Mouse (Mus musculus): ENCODE data around the gene Ltbp1. TPM values are rescaled to one million over a fixed set of nuclear protein-coding genes. Genes with fewer than 3 reads are reported as not detected.
"Not testable (repeated sequence)": the region's sequence is repeated elsewhere in the genome, so short reads cannot be mapped to it uniquely, and the experiment has no call there.

The Ltbp1 gene
- total RNA-seq, 2 experiments from 2014 or later, result 0.48 to 0.67 TPM

DNA sequence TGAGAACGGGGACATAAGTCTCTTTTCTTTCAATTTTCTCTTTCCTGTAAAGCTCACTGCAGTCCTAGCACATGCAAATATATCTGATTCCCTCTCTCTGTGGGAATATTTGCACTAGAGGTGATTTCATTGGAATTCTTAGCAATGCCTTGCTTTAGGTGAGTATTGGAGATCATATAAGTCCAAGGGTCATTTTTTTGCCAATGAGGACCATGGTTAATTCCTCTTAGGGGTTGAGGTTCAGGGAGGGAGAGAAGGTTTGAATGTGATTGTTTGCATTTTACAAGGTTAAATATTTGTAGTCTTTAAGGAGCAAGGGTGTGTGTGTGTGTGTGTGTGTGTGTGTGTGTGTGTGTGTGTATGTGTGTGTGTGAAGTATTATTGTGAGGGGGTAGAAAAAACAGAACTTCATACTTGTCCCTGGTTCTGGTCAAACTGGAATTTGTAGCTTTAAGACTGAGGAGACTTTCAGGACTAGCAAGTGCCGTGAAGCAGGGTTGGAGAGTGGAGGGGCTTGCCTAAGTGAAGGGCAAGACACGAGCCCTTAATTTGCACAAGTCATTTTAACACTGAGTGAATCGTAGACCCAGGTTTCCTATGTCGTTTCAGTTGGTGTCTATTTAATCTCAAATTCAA lies 103.8 kb downstream of the Ltbp1 start:
- no peak for ATAC-seq (ENCODE audit: poor library complexity, severe bottlenecking)

DNA sequence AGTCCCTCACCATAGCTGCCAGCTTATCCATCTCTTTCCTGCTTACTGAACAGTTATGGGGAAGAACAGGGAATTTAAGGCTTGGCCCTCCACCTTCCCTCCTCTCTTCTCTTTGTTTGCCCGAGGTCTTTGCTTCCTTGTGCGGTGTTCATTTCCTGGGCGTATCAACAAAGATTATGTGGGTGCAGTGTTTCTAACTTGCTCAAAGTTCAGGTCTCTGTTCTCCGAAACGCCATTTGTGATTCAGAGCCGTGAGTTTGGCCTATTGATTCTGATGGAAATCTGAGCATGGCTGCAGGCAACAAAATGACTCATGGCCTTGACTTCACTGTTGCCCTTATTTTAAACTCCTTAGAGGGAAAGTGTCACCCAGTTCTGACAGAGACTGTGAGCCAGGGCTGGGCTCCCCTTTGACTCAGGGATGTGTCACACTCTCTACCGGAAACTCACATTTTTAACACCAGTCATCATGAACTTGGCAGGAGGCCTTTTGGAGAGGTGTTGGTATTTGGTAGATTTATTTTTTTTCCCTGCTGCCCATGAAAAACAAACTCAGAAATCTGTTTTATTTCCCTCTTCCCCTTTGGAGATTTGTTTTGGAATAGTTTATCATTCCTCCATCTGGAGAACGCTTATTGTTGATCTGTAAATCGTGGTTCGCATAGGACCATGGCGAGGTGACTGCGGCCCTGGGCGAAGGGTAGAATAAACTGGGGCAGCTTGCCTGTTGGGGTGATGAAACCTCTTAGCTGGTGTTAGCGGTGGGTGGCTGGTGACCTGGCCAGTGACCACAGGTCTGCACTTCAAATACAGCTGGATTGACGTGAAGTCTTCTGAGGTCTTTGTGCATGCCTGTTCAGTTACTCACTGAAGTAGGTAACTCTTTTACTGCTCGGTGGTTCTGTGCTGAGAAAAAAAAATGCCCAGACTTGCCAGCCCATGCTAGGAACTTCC lies 105.2 kb downstream of the Ltbp1 start:
- ATAC-seq (ENCODE audit: poor library complexity, severe bottlenecking), result no peak

GRCm38 (mm10) chr17:75115594-75115993 lies 110.2 kb downstream of the Ltbp1 start:
- no peak for ATAC-seq (ENCODE audit: poor library complexity, severe bottlenecking)

DNA sequence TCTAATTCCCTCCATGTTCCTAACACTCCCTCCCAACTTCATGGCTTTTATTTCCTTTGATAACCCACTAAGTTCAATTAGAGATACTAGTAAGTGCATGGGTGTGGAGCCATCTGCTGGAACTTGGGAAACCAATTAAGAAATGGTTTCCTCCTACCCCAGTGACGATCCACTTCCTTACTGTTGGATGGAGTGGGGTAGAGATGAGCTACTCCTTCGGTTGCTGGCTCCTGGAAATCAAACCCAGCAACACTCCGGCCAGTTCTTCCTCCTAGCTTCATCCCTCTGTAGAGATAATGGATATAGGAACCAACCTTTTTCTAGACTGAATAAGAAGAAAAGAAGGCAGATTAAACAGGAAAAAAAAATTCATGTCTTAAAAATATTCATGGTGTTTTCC lies 113.5 kb downstream of the Ltbp1 start:
- ATAC-seq (ENCODE audit: poor library complexity, severe bottlenecking), result peak; percentile 49

- ATAC-seq (ENCODE audit: poor library complexity, severe bottlenecking), result peak; percentile 97
Measured at GRCm38 (mm10) chr17:75119422-75119821, 114.1 kb downstream of the Ltbp1 start.

DNA sequence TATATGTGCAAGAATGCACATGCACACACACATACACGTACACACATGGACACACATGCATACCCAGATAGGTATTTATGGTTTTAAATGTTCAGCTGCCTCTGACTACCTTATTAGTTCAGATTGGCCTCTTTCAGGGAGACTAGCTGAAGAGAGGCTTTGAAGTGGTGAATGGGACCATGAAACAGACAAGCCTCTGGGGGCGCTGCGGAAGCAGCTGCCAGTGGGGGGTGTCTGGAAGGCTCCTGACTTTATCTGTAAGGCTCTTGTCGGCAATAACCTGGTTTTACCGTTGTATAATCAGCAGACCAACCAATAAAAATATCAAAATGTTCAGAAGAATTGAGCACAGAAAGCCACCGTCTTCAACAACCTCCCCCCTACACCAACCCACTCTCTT lies 114.7 kb downstream of the Ltbp1 start:
- ATAC-seq (ENCODE audit: poor library complexity, severe bottlenecking), result no peak

DNA sequence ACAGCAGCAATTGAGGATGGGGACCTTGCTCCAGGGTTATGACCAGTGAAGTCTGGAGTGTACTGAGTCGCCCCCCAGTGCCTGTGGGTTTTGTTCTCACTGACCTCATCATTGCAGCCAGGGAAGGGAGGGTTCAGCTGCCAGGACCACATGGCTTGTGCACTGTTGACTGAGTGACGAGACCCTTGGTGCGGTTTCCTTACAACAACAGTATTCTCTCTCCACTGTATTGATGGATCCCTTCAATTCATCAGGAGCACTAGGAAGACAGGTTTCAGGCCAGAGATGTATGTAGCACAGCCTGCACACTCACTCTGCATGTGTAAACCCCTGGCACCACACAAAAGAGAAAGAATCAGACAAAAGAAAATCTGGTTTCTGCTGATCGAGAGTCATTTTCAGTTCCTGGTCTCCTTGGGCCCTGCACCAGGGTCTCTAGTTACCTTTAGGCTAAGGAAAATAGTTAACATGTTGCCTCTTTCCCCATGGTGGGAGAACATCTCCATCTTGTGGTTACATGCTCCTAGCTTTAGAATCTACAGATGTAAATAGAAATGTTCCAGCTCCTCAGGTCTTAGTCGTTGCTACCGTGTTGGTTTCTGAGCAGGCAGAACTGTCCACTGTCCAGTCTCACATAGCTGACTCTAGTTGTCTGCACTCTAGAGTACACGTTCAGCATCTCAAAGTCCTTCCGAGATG lies 117.4 kb downstream of the Ltbp1 start:
- ATAC-seq (ENCODE audit: poor library complexity, severe bottlenecking), result no peak

DNA sequence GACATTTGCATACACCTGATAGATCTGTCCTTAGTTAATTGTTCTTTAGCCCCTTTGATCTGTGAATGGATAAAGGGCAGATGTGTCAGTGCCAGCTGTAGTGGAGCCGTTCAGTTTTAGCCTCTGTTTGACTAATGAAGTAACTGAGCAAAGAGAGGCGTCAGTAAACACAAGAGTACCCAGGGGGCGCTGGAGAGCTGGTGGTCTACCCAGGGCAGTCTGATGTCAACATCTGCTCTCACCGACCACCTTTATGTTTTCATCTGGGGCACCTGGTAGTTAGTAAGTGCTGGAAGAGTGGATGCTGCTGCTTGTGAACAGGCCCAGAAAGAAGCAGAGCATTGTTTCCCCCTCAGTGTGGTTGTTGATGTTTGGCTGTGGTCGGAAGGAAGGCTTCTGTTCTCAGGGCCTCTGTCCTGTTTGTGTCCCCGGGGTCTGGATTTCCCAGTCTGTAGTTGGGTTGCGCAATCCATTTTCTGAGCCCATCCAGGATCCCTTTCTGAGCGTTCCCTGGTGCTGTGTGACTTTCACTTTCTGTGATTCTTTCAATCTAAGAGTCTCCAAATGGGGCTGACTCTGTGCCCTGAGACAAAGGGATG lies 123.1 kb downstream of the Ltbp1 start:
- peak; percentile 56 for ATAC-seq (ENCODE audit: poor library complexity, severe bottlenecking)

- ATAC-seq (ENCODE audit: poor library complexity, severe bottlenecking), result no peak
Measured at GRCm38 (mm10) chr17:75133983-75134382, 128.6 kb downstream of the Ltbp1 start.

- ATAC-seq (ENCODE audit: poor library complexity, severe bottlenecking), result no peak
Measured at GRCm38 (mm10) chr17:75139731-75140130, 134.4 kb downstream of the Ltbp1 start.

GRCm38 (mm10) chr17:75142845-75143244 lies 137.5 kb downstream of the Ltbp1 start:
- ATAC-seq (ENCODE audit: poor library complexity, severe bottlenecking), result not testable (repeated sequence)

- no peak for ATAC-seq (ENCODE audit: poor library complexity, severe bottlenecking)
Measured at GRCm38 (mm10) chr17:75143927-75144326, 138.6 kb downstream of the Ltbp1 start.

GRCm38 (mm10) chr17:75147218-75147617 lies 141.8 kb downstream of the Ltbp1 start:
- peak; percentile 93 for ATAC-seq (ENCODE audit: poor library complexity, severe bottlenecking)

GRCm38 (mm10) chr17:75151800-75152199 lies 146.4 kb downstream of the Ltbp1 start:
- ATAC-seq (ENCODE audit: poor library complexity, severe bottlenecking), result no peak

DNA sequence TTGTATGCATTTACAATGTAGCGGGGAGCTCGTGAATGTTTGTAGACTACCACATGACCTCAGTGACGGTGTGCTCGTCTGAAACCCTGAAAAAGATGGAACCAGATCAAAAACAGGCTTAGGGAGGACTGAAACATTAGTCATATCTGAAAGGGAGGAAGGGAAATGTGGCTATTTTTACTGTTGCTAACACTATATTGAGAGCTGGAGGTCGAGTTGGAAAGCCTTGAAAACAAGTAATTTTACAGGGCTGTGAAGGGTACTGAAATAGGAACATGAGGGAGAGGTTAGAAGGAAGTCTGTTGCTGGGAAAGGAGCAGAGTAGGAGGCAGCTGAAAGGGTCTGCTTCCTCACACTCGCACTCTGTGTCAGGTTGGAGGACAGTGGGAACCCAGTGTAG lies 147.7 kb downstream of the Ltbp1 start:
- no peak for ATAC-seq (ENCODE audit: poor library complexity, severe bottlenecking)

DNA sequence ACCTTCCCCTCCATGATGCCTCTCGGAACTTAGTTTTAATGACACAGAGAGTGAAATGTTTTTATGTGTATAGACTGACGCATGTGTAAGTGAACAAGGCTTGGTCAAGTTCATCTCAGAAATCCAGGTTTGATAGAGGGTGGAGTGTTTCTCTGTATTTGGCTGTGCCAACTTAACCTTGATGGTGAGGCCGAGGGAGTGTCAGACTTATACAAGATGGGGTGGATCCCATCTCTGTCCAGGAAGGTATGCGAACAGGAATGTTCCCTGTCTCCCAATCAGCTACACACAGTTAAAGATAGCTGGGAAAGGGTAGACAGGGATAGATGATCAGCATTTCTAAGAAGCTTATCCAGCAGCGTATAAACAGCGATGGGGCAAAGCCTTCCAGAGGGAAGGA lies 153.0 kb downstream of the Ltbp1 start:
- no peak for ATAC-seq (ENCODE audit: poor library complexity, severe bottlenecking)

GRCm38 (mm10) chr17:75159066-75159787 lies 153.9 kb downstream of the Ltbp1 start:
- ATAC-seq (ENCODE audit: poor library complexity, severe bottlenecking), result no peak

GRCm38 (mm10) chr17:75161062-75161461 lies 155.7 kb downstream of the Ltbp1 start:
- ATAC-seq (ENCODE audit: poor library complexity, severe bottlenecking), result no peak

- ATAC-seq (ENCODE audit: poor library complexity, severe bottlenecking), result no peak
Measured at GRCm38 (mm10) chr17:75161931-75162330, 156.6 kb downstream of the Ltbp1 start.

- no peak for ATAC-seq (ENCODE audit: poor library complexity, severe bottlenecking)
Measured at GRCm38 (mm10) chr17:75164566-75164965, 159.2 kb downstream of the Ltbp1 start.

All from megakaryocyte, adult 5-6 weeks (primary cell).